Mouse (Mus musculus): ENCODE results near the gene Galnt18. TPM values are rescaled to one million over a fixed set of nuclear protein-coding genes. Genes with fewer than 3 reads are reported as not detected.

Gene Galnt18
- 22.1 and 22.4 TPM in 2 replicates for polyA plus RNA-seq (2021; fragmentation: Nextera tagmentation)
- long read RNA-seq, experiment 1, transcript Galnt18-202 (11 exons, 2,530 nt) = major isoform, 182 of 215 reads
- long read RNA-seq, experiment 1, partial matches to known transcripts = 6 of 215 reads
- long read RNA-seq, experiment 1, other reads (novel, unspliced or antisense) = 27 of 215 reads
- long read RNA-seq, experiment 2, transcript Galnt18-202 (11 exons, 2,530 nt) = major isoform, 35 of 57 reads
- long read RNA-seq, experiment 2, partial matches to known transcripts = 15 of 57 reads
- long read RNA-seq, experiment 2, other reads (novel, unspliced or antisense) = 7 of 57 reads

GRCm38 (mm10) chr7:111779504-111780242 is at the start of gene Galnt18:
Gene Galnt18 (minus strand): TSS chr7:111779977.

Other genes starting within 250 kb of the Galnt18 start
- 12.3 and 14.5 TPM in 2 replicates for gene Usp47, start 243.5 kb upstream of the Galnt18 start, polyA plus RNA-seq (2021; fragmentation: Nextera tagmentation)

Measured in left cerebral cortex, adult 6 months (tissue).